Mouse (Mus musculus): ENCODE data around the gene D630036H23Rik.

GRCm38 (mm10) chr12:36332676-36333075 is 49.3 kb downstream of the D630036H23Rik start:
- TF ChIP-seq CTCF (conservative IDR thresholded peaks at IDR 0.05; ENCODE audit: insufficient read depth, insufficient read length, low read depth, low read length) (no peak), POLR2A (IDR thresholded peaks at IDR 0.05; ENCODE audit: low read depth, low read length) (no peak)

All from kidney, adult 2 months (tissue).